Mouse (Mus musculus) kidney, adult 2 months (tissue): ENCODE results near the gene Epb41l4b.

Experiments used
- CTCF ChIP-seq: fragments of 200-500 bp; conservative IDR thresholded peaks from 2 replicates; pipeline ENCODE4 v1.5.1; 2011; ENCODE audit warnings: low read depth, mild to moderate bottlenecking, control low read depth, low read length, moderate library complexity, mixed read lengths; ENCODE audit not compliant: insufficient read depth, insufficient read length
- POLR2A ChIP-seq: fragments of 200-500 bp; IDR thresholded peaks from one replicate; pipeline ENCODE4 v1.6.1; 2011; ENCODE audit warnings: low read depth, low read length, control low read depth

DNA sequence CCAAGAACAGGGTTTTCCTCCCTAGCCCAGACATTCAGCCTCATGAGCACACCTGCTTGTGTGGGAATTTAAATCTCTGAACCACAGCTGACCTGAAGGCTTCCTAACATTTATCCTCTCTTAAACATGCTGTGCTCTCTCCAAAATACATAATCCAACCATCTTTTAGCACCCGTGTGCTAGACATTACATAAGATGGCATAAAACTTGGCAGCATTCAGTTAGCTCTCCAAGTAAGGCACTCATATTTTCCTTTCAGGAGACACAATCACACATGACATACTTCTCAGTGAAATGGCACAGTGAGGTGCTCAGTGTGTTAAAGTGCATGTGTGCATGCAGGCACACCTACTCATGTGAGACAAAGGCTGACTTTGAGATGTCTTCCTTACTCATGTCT, 200.7 kb downstream of the Epb41l4b start:
- no peak for TF ChIP-seq CTCF
- TF ChIP-seq POLR2A, result no peak
